Mouse (Mus musculus) liver, adult 2 months (tissue): ENCODE measurements around the gene Rgs7bp. TPM values are rescaled to one million over a fixed set of nuclear protein-coding genes. Genes with fewer than 3 reads are reported as not detected.

Experiments
- DNase-seq: peaks from one replicate; pipeline ENCODE4 v3.0.0-alpha.2; 2011; ENCODE audit warnings: low read depth, low spot score; ENCODE audit errors: extremely low read depth
- H3K27ac ChIP-seq: fragments of 200-500 bp; replicated peaks from 2 replicates; pipeline ENCODE4 v1.5.1; 2012; ENCODE audit warnings: low read depth, mild to moderate bottlenecking, control low read depth, inconsistent platforms, low read length; ENCODE audit not compliant: insufficient read depth
- H3K27me3 ChIP-seq: fragments of 200-500 bp; 2 replicates; pipeline ENCODE4 v1.6.1; 2012; ENCODE audit warnings: mild to moderate bottlenecking, moderate library complexity, low read length, inconsistent platforms; ENCODE audit not compliant: control insufficient read depth, insufficient read depth
- H3K36me3 ChIP-seq: fragments of 200-500 bp; 2 replicates; pipeline ENCODE4 v1.6.1; 2012; ENCODE audit warnings: low read length, inconsistent platforms; ENCODE audit not compliant: control insufficient read depth, insufficient read depth
- H3K4me1 ChIP-seq: fragments of 200-500 bp; 2 replicates; pipeline ENCODE4 v1.6.1; 2011; ENCODE audit warnings: low read length; ENCODE audit not compliant: control insufficient read depth, insufficient read depth
- H3K4me3 ChIP-seq: fragments of 200-500 bp; 2 replicates; pipeline ENCODE4 v1.5.1; 2011; ENCODE audit warnings: low read depth, mild to moderate bottlenecking, control low read depth, low read length, moderate library complexity; ENCODE audit not compliant: insufficient read depth
- H3K79me2 ChIP-seq: fragments of 200-500 bp; 2 replicates; pipeline ENCODE4 v1.6.1; 2012; ENCODE audit warnings: inconsistent platforms, mild to moderate bottlenecking, low read length, moderate library complexity; ENCODE audit not compliant: control insufficient read depth, insufficient read depth
- H3K9ac ChIP-seq: fragments of 200-500 bp; 2 replicates; pipeline ENCODE4 v1.6.1; 2012; ENCODE audit warnings: low read depth, mild to moderate bottlenecking, control low read depth, inconsistent platforms, low read length
- CTCF ChIP-seq: fragments of 200-500 bp; IDR thresholded peaks from 2 replicates; pipeline ENCODE4 v1.5.1; 2011; ENCODE audit warnings: low read depth, low read length, control low read depth
- POLR2A ChIP-seq: fragments of 200-500 bp; IDR thresholded peaks from 2 replicates; pipeline ENCODE4 v1.6.1; 2011; ENCODE audit warnings: low read length, control low read depth; ENCODE audit not compliant: insufficient read depth; ENCODE audit errors: extremely low read depth
- WGBS: fragments of 180-500 bp; shearing (Covaris S2); methylation state at CpG from one replicate; pipeline ENCODE4 v1.1.7; 2018; 5-methylcytosine and 5-hydroxymethylcytosine counted together
- polyA plus RNA-seq: library from polyadenylated mRNA; depleted of rRNA; stranded (reverse); fragments of >200 nt; gene quantifications from 2 replicates; pipeline ENCODE4 v1.2.3, GENCODE M21; 2012
- total RNA-seq: library from RNA; depleted of rRNA; stranded (reverse); fragments of >200 nt; gene quantifications from 2 replicates; pipeline ENCODE4 v1.2.3, GENCODE M21; 2014

The Rgs7bp gene
- total and polyA plus RNA-seq, 2 experiments, result 0.12 to 0.46 TPM

- Histone ChIP-seq H3K27ac (no peak overlapping the region), H3K9ac (no peak overlapping the region), H3K4me1 (no peaks in the 10 kb centered on the region), H3K27me3 (no peaks in the 10 kb centered on the region; the same call in 1 of the 2 replicates), H3K36me3 (no peaks in the 10 kb centered on the region), H3K4me3 (no peak overlapping the region), H3K79me2 (no peaks in the 10 kb centered on the region)
- WGBS, result 58% methylated on average over 7 of the region's 7 CpGs
- TF ChIP-seq POLR2A (no peak), CTCF (no peak)
- no peak for DNase-seq
Observed at GRCm38 (mm10) chr13:105066890-105067845, 12.4 kb upstream of the Rgs7bp start.

GRCm38 (mm10) chr13:105066119-105066518 lies 11.4 kb upstream of the Rgs7bp start:
- DNase-seq, result no peak
- H3K79me2 ChIP-seq, result no peaks in the 10 kb centered on the region
- H3K4me1 ChIP-seq, result no peaks in the 10 kb centered on the region
- no peak for TF ChIP-seq CTCF
- no peak for TF ChIP-seq POLR2A
- H3K36me3 ChIP-seq, result no peaks in the 10 kb centered on the region
- H3K9ac ChIP-seq, result no peak overlapping the region
- H3K27me3 ChIP-seq, result no peaks in the 10 kb centered on the region; the same call in 1 of the 2 replicates
- H3K27ac ChIP-seq, result no peak overlapping the region
- no peak overlapping the region for H3K4me3 ChIP-seq

DNA sequence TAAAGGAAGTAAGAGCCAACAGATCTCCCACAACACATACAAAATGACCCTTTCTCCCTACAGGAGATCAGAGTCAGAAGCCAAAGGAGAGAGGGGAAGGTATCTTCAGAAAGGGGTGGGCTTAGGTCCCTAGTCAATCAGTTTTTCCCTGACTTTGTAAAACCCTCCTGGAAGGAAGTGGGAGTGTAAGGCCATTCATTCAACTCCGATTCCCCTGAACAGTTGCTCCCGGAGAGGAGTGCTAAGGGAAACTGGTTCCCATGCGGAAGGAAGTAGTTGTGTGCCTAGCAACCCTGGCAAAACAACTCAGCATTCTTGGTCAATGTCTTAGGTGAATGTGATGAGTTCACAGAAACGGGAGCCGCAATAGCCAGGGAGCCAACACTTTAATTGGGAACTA lies 644 bp upstream of the Rgs7bp start:
- Histone ChIP-seq H3K4me3 (no peak overlapping the region), H3K36me3 (no peaks in the 10 kb centered on the region), H3K9ac (no peak overlapping the region), H3K27ac (no peak overlapping the region), H3K27me3 (peaks cover 11% of the 10 kb centered on the region), H3K4me1 (no peaks in the 10 kb centered on the region; the same call in 1 of the 2 replicates), H3K79me2 (no peaks in the 10 kb centered on the region)
- peak; percentile 4 for DNase-seq
- TF ChIP-seq POLR2A (no peak), CTCF (no peak)
- WGBS, result 28% methylated on average over 5 of the region's 5 CpGs

DNA sequence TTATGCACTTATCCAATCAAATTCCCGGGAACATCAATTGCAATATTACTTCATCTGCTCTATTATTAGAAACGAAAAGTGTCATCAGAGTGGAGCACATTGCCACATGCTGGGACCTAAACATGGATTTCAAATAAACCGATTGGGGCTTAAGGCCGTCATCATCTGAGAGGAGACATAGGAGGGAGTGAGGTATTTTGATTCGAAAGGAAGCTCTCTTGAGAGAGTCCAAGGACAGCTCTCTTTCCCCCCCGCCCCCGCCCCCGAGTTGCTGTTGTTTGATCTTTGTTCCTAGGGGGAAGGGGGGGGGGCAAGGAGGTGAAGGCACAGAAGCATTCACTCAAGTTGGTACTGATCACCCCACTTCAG lies 195 bp upstream of the Rgs7bp start:
- H3K36me3 ChIP-seq, result no peaks in the 10 kb centered on the region
- H3K79me2 ChIP-seq, result no peaks in the 10 kb centered on the region
- no peak for DNase-seq
- TF ChIP-seq CTCF (no peak), POLR2A (no peak)
- H3K4me3 ChIP-seq, result peak overlapping the region; percentile 61; the same call in 1 of the 2 replicates
- H3K27me3 ChIP-seq, result peaks cover 11% of the 10 kb centered on the region
- H3K27ac ChIP-seq, result no peak overlapping the region
- no peak overlapping the region for H3K9ac ChIP-seq
- 2% methylated on average over 8 of the region's 8 CpGs for WGBS
- no peaks in the 10 kb centered on the region; the same call in 1 of the 2 replicates for H3K4me1 ChIP-seq

GRCm38 (mm10) chr13:105053618-105054017 lies 1.1 kb downstream of the Rgs7bp start:
- 7% methylated on average over 12 of the region's 12 CpGs for WGBS
- peak overlapping the region; percentile 61 for H3K4me3 ChIP-seq
- peak overlapping the region; percentile 40; the same call in 1 of the 2 replicates for H3K9ac ChIP-seq
- TF ChIP-seq POLR2A (no peak), CTCF (no peak)
- H3K4me1 ChIP-seq, result no peaks in the 10 kb centered on the region; the same call in 1 of the 2 replicates
- no peaks in the 10 kb centered on the region for H3K36me3 ChIP-seq
- no peak for DNase-seq
- H3K27me3 ChIP-seq, result peaks cover 11% of the 10 kb centered on the region
- no peaks in the 10 kb centered on the region for H3K79me2 ChIP-seq
- no peak overlapping the region for H3K27ac ChIP-seq

DNA sequence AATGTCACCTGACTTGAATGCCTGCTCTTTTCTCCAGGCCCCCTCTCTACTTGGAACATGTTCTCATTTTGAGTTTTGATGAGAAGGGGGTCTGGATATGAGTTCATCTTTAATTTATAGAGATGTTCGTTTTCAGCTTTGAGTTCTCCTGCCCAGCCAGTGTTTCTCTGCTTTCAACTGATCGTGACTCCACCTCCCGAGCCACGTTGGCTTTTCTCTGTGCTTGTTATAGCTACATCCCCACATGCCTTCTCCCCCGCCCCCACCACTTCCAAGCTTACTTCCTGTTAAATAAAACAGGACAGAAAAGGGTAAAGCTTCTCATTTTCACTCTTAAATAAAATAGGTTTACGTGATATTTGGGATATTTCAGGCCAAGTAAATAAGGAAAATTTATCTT lies 3.3 kb downstream of the Rgs7bp start:
- no peak for DNase-seq
- Histone ChIP-seq H3K4me1 (peaks cover 2% of the 10 kb centered on the region; the same call in 1 of the 2 replicates), H3K9ac (no peak overlapping the region), H3K4me3 (no peak overlapping the region), H3K79me2 (no peaks in the 10 kb centered on the region), H3K27me3 (peaks cover 13% of the 10 kb centered on the region), H3K27ac (no peak overlapping the region), H3K36me3 (no peaks in the 10 kb centered on the region)
- TF ChIP-seq POLR2A (no peak), CTCF (no peak)
- WGBS, result 44% methylated on average over 6 of the region's 6 CpGs
